17 mouse cellular contexts compared by ENCODE assay signal in the genomic region with DNA sequence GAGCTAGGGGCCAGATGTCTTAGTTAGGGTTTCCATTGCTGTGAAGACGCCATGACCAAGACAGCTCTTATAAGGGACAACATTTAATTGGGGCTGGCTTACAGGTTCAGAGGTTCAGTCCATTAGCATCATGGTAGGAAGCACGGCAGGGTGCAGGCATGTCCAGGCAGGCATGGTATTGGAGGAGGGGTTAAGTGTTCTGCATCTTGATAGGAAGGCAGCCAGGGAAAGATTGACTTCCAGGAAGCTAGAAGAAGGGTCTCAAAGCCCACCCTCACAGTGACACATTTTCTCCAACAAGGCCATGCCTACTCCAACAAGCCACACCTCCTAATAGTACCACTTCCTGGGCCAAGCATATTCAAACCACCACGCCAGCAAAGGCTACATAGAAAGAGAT. TPM values are rescaled to one million over a fixed set of nuclear protein-coding genes. Genes with fewer than 3 reads are reported as not detected.
"Had no signal": no experiment of that assay in that cellular context is flagged by ENCODE, and none has a peak within 500 bp of the region (broad histone marks: within the 10 kb centered on the region; RNA-seq: fewer than 3 reads in every experiment).

No protein-coding gene starts in this region.

- H3K27ac ChIP-seq: layer of hippocampus, adult 2 months; limb, embryonic 12.5 days; limb, embryonic 15.5 days had no signal

- H3K9me3 ChIP-seq: limb, embryonic 15.5 days had no signal

- H3K4me3 ChIP-seq: layer of hippocampus, adult 2 months; limb, embryonic 12.5 days; limb, embryonic 15.5 days had no signal

- ATAC-seq: intestine, postnatal 0 days had no signal

- H3K27me3 ChIP-seq: limb, embryonic 12.5 days; limb, embryonic 15.5 days had no signal

- DNase-seq: kidney, adult 8-10 months; kidney, postnatal 14 days; left cerebral cortex, postnatal 4 days; lung, adult 2 months; lung, postnatal 14 days; lung, postnatal 4 days; midbrain, embryonic 14.5 days; thymus, adult 18-20 months; thymus, postnatal 4 days had no signal

- H3K9ac ChIP-seq: limb, embryonic 12.5 days; limb, embryonic 15.5 days had no signal

- H3K36me3 ChIP-seq: limb, embryonic 12.5 days; limb, embryonic 15.5 days had no signal

- H3K4me2 ChIP-seq: limb, embryonic 12.5 days; limb, embryonic 15.5 days; midbrain, embryonic 11.5 days had no signal

- H3K4me1 ChIP-seq: limb, embryonic 12.5 days; limb, embryonic 15.5 days had no signal

RNA-seq across cellular contexts. Expression of gene Serpine1, which starts 13.7 kb away (rescaled TPM):
- polyA plus RNA-seq: midbrain, embryonic 11.5 days; neural tube, embryonic 11.5 days had no signal

RNA-seq across cellular contexts. Expression of gene Vgf, which starts 59.5 kb away (rescaled TPM):
- total RNA-seq: megakaryocyte progenitor cell, adult 5-6 weeks had no signal
- polyA plus RNA-seq: lung, adult 2 months; spleen, adult 2 months had no signal
